Mouse (Mus musculus) liver, postnatal 0 days (tissue): ENCODE results near the gene Plpp3.

Experiments
- CTCF ChIP-seq: sonication (generic); IDR thresholded peaks from 2 replicates; pipeline ENCODE4 v1.5.1; 2016; ENCODE audit warnings: antibody characterized with exemption, low read depth
- EP300 ChIP-seq: IDR thresholded peaks from 2 replicates; pipeline ENCODE4 v1.6.1; 2016; ENCODE audit warnings: antibody characterized with exemption, low read depth, mild to moderate bottlenecking

- TF ChIP-seq EP300: no peak
- TF ChIP-seq CTCF: no peak
Observed at GRCm38 (mm10) chr4:105121081-105121480, 36.1 kb upstream of the Plpp3 start.
